Mouse (Mus musculus) pancreas, adult 10 weeks (tissue): ENCODE data around the gene Wdr60. TPM values are rescaled to one million over a fixed set of nuclear protein-coding genes. Genes with fewer than 3 reads are reported as not detected.

Experiments
- polyA plus RNA-seq: library from polyadenylated mRNA; stranded (reverse); fragments of 350-450 nt; fragmentation: Illumina TruSeq; extraction: RNeasy Lipid Tissue Mini Kit (QIAGEN cat#74804); gene quantifications from one replicate; pipeline ENCODE4 v1.2.3, GENCODE M21; 2015; ENCODE audit warnings: low read depth, low replicate concordance; ENCODE audit not compliant: insufficient read depth

The Wdr60 gene
- polyA plus RNA-seq, result 2.4 TPM

DNA sequence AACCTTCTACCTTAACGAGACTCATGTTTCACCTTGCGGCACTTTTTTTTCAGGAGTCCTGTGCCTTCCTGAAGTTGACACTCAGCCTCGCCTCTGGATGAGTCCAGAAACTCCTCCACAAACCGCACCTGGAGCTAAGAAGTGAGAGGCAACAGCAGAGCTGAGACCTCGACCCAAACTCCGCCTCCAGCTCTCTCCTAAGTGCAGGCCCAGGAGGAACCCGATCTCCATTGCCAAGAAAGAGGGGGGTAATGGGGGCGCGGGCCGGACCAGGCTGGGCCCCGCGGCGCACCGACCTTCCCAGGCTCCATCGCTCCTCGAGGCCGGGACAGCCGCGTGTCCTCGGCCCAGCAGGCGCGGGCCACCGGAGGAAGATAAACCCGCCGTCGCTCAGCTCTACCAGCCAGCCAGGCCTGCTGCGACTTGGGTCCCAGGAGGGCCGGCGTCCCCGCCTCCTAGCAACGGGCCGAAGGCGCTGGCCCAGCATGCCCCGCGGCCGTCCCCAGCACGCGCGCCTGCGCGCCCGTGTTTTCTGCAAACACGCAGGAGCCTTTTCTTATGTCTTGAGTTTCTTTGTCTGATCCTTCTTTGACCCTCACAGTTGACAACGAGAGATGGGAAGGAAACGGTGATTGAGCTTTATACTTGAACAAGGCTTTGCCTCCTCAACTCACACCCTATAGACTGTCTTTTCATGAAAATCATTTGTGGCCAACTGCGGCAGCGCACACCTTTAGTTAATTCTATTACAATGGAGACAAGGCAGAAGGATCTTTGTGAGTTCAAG lies at the start of gene Wdr60:
Gene Wdr60, minus strand, starts transcription at position 468 of the 787 bp plus-strand sequence.

GRCm38 (mm10) chr12:116280653-116281364 lies 18.0 kb upstream of the Wdr60 start, which contains the start of gene Esyt2:
Esyt2 (plus strand) TSS chr12:116281196.

DNA sequence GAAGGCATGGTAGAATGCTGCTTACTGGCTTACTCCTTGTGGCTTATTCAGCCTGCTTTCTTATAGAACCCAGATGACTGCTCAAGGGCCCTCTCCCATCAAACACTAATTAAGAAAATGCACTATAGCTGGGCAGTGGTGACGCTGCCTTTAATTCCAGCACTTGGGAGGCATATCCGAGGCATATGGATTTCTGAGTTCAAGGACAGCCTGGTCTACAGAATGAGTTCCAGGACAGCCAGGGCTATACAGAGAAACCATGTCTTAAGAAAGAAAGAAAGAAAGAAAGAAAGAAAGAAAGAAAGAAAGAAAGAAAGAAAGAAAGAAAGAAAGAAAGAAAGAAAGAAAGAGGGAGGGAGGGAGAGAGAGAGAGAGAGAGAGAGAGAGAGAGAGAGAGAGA lies 12.3 kb upstream of the Wdr60 start, which contains the start of gene Gm11027:
Gene Gm11027, plus strand, starts transcription at position 301 of the 400 bp plus-strand sequence.

Other genes starting within 250 kb of the Wdr60 start
- 7.2 TPM for gene Zfp386, start 215.3 kb downstream of the Wdr60 start, polyA plus RNA-seq
- 3.8 TPM for gene Vipr2, start 185.3 kb downstream of the Wdr60 start, polyA plus RNA-seq
- gene Gm11027, start 12.4 kb upstream of the Wdr60 start, polyA plus RNA-seq, result not detected
- 12.5 TPM for gene Esyt2, start 18.2 kb upstream of the Wdr60 start, polyA plus RNA-seq
- 1.1 TPM for gene Ncapg2, start 142.4 kb upstream of the Wdr60 start, polyA plus RNA-seq
- gene Ptprn2, start 222.7 kb upstream of the Wdr60 start, polyA plus RNA-seq, result 15.5 TPM